Mouse (Mus musculus): ENCODE measurements around the gene Snx21.

Gene Snx21

GRCm38 (mm10) chr2:164829090-164829489 lies 43.5 kb downstream of the Snx21 start:
- DNase-seq (ENCODE audit: low spot score in 2 of 2): no peak

- DNase-seq (ENCODE audit: low spot score in 2 of 2): no peak
Measured at GRCm38 (mm10) chr2:164831029-164831428, 45.4 kb downstream of the Snx21 start.

GRCm38 (mm10) chr2:164832032-164832747 lies 46.6 kb downstream of the Snx21 start:
- DNase-seq (ENCODE audit: low spot score in 2 of 2): no peak

- DNase-seq (ENCODE audit: low spot score in 2 of 2): peak; percentile 79 to 89
Measured at GRCm38 (mm10) chr2:164832748-164833301, 47.2 kb downstream of the Snx21 start, which contains the start of gene Ctsa. Ctsa (plus strand) TSS chr2:164832873.

- peak; percentile 78 to 87 for DNase-seq (ENCODE audit: low spot score in 2 of 2)
Measured at GRCm38 (mm10) chr2:164833314-164833959, 47.8 kb downstream of the Snx21 start, which contains the start of gene Neurl2. Neurl2 (minus strand) TSS chr2:164833456.

GRCm38 (mm10) chr2:164834531-164834930 lies 48.9 kb downstream of the Snx21 start:
- DNase-seq (ENCODE audit: low spot score in 2 of 2): no peak

- DNase-seq (ENCODE audit: low spot score in 2 of 2): no peak
Measured at GRCm38 (mm10) chr2:164835164-164835563, 49.5 kb downstream of the Snx21 start.
